Mouse (Mus musculus): ENCODE data around the gene Dnah6.

- TF ChIP-seq CTCF (IDR thresholded peaks at IDR 0.05; ENCODE audit: low read depth), result no peak
- no peak for TF ChIP-seq EP300 (IDR thresholded peaks at IDR 0.05; ENCODE audit: low read depth)
Observed at GRCm38 (mm10) chr6:73026898-73027297, 194.6 kb downstream of the Dnah6 start.

All from liver, embryonic 14.5 days (tissue).